Mouse (Mus musculus) brain, embryonic 14.5 days (tissue): Measurements from ENCODE around the gene Rad50.

ENCODE experiments used
- CTCF ChIP-seq: fragments of 200-500 bp; IDR thresholded peaks from 2 replicates; pipeline ENCODE4 v1.5.1; 2012; ENCODE audit warnings: inconsistent platforms, mild to moderate bottlenecking, moderate library complexity, borderline replicate concordance; ENCODE audit not compliant: insufficient read depth, insufficient read length; ENCODE audit errors: extremely low read depth
- POLR2A ChIP-seq: fragments of 200-500 bp; IDR thresholded peaks from 2 replicates; pipeline ENCODE4 v1.6.1; 2012; ENCODE audit warnings: mild to moderate bottlenecking, inconsistent platforms, borderline replicate concordance; ENCODE audit not compliant: poor library complexity, insufficient read depth, insufficient read length, severe bottlenecking; ENCODE audit errors: extremely low read depth

DNA sequence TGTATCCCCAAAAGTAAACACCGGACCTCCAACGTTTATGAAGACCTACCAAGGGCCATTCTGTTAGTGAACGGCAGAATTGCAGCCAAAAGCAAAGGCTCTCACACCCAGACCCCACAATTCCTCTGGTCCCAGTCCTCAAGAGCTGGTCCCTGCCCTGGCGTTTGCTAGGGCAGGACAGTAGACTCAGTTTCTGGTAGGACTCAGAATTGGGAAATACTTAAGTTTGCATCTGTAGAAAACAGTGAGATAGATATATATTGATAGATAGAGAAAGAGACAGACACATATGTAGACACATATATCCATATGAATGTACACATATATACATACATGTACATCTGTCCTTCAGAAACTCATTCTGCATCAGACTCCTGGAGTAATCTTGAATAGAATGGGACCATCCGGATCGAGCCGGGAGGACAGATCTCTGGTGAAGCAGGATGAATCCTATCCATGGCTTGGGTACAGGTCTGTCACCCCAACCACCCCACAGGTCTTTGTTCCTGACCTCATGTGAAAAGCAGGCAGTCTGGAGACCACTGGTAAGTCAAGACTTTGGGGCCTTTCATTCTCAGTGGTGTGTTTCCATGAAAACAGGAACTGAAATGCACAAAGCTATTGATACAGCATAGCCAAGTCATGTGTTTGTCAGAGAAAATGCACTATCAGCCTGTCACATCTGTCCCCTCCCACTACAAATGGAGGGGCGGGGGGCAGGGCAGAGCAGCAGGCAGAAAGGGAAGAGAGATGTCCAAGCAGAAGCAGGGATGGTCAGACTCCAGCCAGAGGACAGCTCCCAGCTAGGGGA is 90.2 kb downstream of the Rad50 start:
- TF ChIP-seq POLR2A (no peak), CTCF (no peak)
